ENCODE assay signal across 10 mouse cellular contexts in the genomic region with DNA sequence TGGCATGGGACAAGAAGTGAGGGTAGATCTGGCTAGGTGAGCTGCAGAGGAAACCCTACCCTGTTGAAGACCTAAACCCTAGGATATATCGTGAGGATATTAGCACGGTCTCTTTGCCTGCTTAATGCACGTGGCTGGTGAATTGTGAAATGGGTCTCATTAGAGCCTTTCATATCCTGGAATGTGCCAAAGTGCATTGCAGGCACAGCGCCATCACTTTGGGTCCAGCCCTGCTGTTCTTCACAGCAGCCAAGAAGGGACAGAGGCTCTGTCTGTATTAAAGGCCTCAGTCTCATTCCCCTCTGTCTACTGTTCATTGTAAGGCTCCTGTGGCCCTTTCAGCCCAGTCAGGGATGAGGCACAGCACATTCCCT.
DNase-seq lines count a peak whose midpoint lies in the region; ATAC-seq and TF ChIP-seq lines count a peak whose summit lies in the region.
"Had no signal": no experiment of that assay in that cellular context is flagged by ENCODE, and none has a peak within 500 bp of the region (broad histone marks: within the 10 kb centered on the region; RNA-seq: fewer than 3 reads in every experiment).

No protein-coding gene starts in this region.

- H3K4me3 ChIP-seq in liver, adult 2 months (ENCODE audit: insufficient read depth, low read depth, low read length), result no peak overlapping the region
- H3K4me3 ChIP-seq in liver, embryonic 11.5 days (ENCODE audit: low read depth, low read length), result no peak overlapping the region
- no peak overlapping the region for H3K4me3 ChIP-seq in stomach, embryonic 16.5 days (replicated peaks; ENCODE audit: low read length)
- no peak overlapping the region for H3K4me3 ChIP-seq in intestine, postnatal 0 days (ENCODE audit: low read depth, low read length)
- H3K4me3 ChIP-seq: heart, embryonic 15.5 days had no signal

- no peak overlapping the region for H3K9ac ChIP-seq in liver, adult 2 months (ENCODE audit: low read depth, low read length)
- no peak overlapping the region for H3K9ac ChIP-seq in liver, embryonic 11.5 days (ENCODE audit: low read depth, low read length)
- no peak overlapping the region for H3K9ac ChIP-seq in stomach, embryonic 16.5 days (ENCODE audit: low read length)
- H3K9ac ChIP-seq in intestine, postnatal 0 days (ENCODE audit: low read depth, low read length), result no peak overlapping the region
- H3K9ac ChIP-seq: heart, embryonic 15.5 days; liver, embryonic 14.5 days had no signal

- peak; percentile 15 for DNase-seq in liver, adult 2 months (ENCODE audit: extremely low read depth, low read depth, low spot score)
- no peak for DNase-seq in liver, embryonic 11.5 days (ENCODE audit: low spot score)
- peak; percentile 27 for DNase-seq in frontal cortex, postnatal 14 days (ENCODE audit: low spot score in 2 of 2)
- peak; percentile 43 to 47 for DNase-seq in left cerebral cortex, postnatal 14 days (ENCODE audit: low spot score in 2 of 2)
- no peak for DNase-seq in heart, adult 11 months
- DNase-seq in thymus, postnatal 14 days, result no peak

- WGBS in liver, adult 2 months, result 68% methylated on average over 4 of the region's 4 CpGs
- 87% methylated on average over 4 of the region's 4 CpGs for WGBS in liver, embryonic 11.5 days
- 73% methylated on average over 4 of the region's 4 CpGs for WGBS in stomach, embryonic 16.5 days
- WGBS in intestine, postnatal 0 days, result 77% methylated on average over 4 of the region's 4 CpGs

- no peak overlapping the region for H3K4me2 ChIP-seq in liver, embryonic 11.5 days
- H3K4me2 ChIP-seq in stomach, embryonic 16.5 days (ENCODE audit: low read depth, low read length), result no peak overlapping the region
- H3K4me2 ChIP-seq in intestine, postnatal 0 days (replicated peaks; ENCODE audit: low read depth), result no peak overlapping the region
- H3K4me2 ChIP-seq: heart, embryonic 15.5 days had no signal

- intact Hi-C loops in left cerebral cortex, postnatal 14 days (cut with DNase I), result loop anchor here (10.0 kb wide), 2 partner anchors 106 to 136 kb away; no protein-coding TSS in a partner anchor

- no peaks in the 10 kb centered on the region; the same call in 1 of the 2 replicates for H3K27me3 ChIP-seq in liver, adult 2 months (ENCODE audit: control insufficient read depth, insufficient read depth, low read length)
- no peaks in the 10 kb centered on the region for H3K27me3 ChIP-seq in liver, embryonic 11.5 days (replicated peaks; ENCODE audit: control insufficient read depth, insufficient read depth, low read length)
- H3K27me3 ChIP-seq in stomach, embryonic 16.5 days (ENCODE audit: control insufficient read depth, insufficient read depth, low read length), result no peaks in the 10 kb centered on the region
- no peaks in the 10 kb centered on the region for H3K27me3 ChIP-seq in intestine, postnatal 0 days (replicated peaks; ENCODE audit: control insufficient read depth, insufficient read depth, low read length)
- H3K27me3 ChIP-seq: heart, embryonic 15.5 days had no signal

- TF ChIP-seq POLR2A in liver, adult 2 months (IDR thresholded peaks at IDR 0.05; ENCODE audit: extremely low read depth, insufficient read depth, low read length), result no peak

- ATAC-seq in liver, embryonic 11.5 days (replicated peaks; ENCODE audit: low FRiP score), result no peak
- ATAC-seq in stomach, embryonic 16.5 days (ENCODE audit: insufficient read depth, low FRiP score), result peak; percentile 58
- ATAC-seq in intestine, postnatal 0 days, result no peak

- TF ChIP-seq CTCF in liver, adult 2 months (IDR thresholded peaks at IDR 0.05; ENCODE audit: low read depth, low read length), result no peak
- no peak for TF ChIP-seq CTCF in intestine, postnatal 0 days (IDR thresholded peaks at IDR 0.05; ENCODE audit: low read depth)

- H3K27ac ChIP-seq in liver, adult 2 months (replicated peaks; ENCODE audit: insufficient read depth, low read depth, low read length), result no peak overlapping the region
- no peak overlapping the region for H3K27ac ChIP-seq in liver, embryonic 11.5 days (ENCODE audit: low read depth, low read length)
- H3K27ac ChIP-seq in stomach, embryonic 16.5 days (ENCODE audit: low read length), result no peak overlapping the region
- no peak overlapping the region for H3K27ac ChIP-seq in intestine, postnatal 0 days (ENCODE audit: low read depth, low read length)
- H3K27ac ChIP-seq: heart, embryonic 15.5 days; liver, embryonic 14.5 days had no signal

- H3K36me3 ChIP-seq in liver, adult 2 months (ENCODE audit: control insufficient read depth, insufficient read depth, low read length), result no peaks in the 10 kb centered on the region
- no peaks in the 10 kb centered on the region for H3K36me3 ChIP-seq in liver, embryonic 11.5 days (ENCODE audit: control insufficient read depth, insufficient read depth, low read length)
- no peaks in the 10 kb centered on the region for H3K36me3 ChIP-seq in stomach, embryonic 16.5 days (ENCODE audit: control insufficient read depth, insufficient read depth, low read length)
- no peaks in the 10 kb centered on the region for H3K36me3 ChIP-seq in intestine, postnatal 0 days (ENCODE audit: control insufficient read depth, insufficient read depth)
- H3K36me3 ChIP-seq: heart, embryonic 15.5 days had no signal

- no peaks in the 10 kb centered on the region for H3K4me1 ChIP-seq in liver, adult 2 months (ENCODE audit: control insufficient read depth, insufficient read depth, low read length)
- H3K4me1 ChIP-seq in liver, embryonic 11.5 days (replicated peaks; ENCODE audit: control insufficient read depth, insufficient read depth, low read length), result no peaks in the 10 kb centered on the region
- no peaks in the 10 kb centered on the region for H3K4me1 ChIP-seq in stomach, embryonic 16.5 days (ENCODE audit: control insufficient read depth, insufficient read depth, low read length)
- no peaks in the 10 kb centered on the region for H3K4me1 ChIP-seq in intestine, postnatal 0 days (replicated peaks; ENCODE audit: control insufficient read depth, insufficient read depth, low read length)
- H3K4me1 ChIP-seq: heart, embryonic 15.5 days had no signal

- H3K79me2 ChIP-seq in liver, adult 2 months (ENCODE audit: control insufficient read depth, insufficient read depth, low read length), result no peaks in the 10 kb centered on the region

- H3K9me3 ChIP-seq in liver, embryonic 11.5 days (ENCODE audit: control insufficient read depth, low read length), result no peaks in the 10 kb centered on the region; the same call in 1 of the 2 replicates
- no peaks in the 10 kb centered on the region for H3K9me3 ChIP-seq in stomach, embryonic 16.5 days (replicated peaks; ENCODE audit: control insufficient read depth, low read length)
- no peaks in the 10 kb centered on the region for H3K9me3 ChIP-seq in intestine, postnatal 0 days (ENCODE audit: control insufficient read depth)
- H3K9me3 ChIP-seq: heart, embryonic 15.5 days had no signal

Comparison
In these comparisons a context has a peak if more than half of its experiments do, and no peak if none do; other contexts are left out.
1. DNase-seq: peak in liver, adult 2 months (single experiment), frontal cortex, postnatal 14 days (2 of 2) and left cerebral cortex, postnatal 14 days (2 of 2); none in liver, embryonic 11.5 days (single experiment), heart, adult 11 months (single experiment) and thymus, postnatal 14 days (single experiment).